Mouse (Mus musculus): ENCODE measurements around the gene Pus1.

Gene Pus1

GRCm38 (mm10) chr5:110779998-110780760 is at the start of gene Pus1:
Pus1 (minus strand) TSS chr5:110780659.
- DNase-seq: peak; percentile 91

GRCm38 (mm10) chr5:110827576-110827975 is 47.1 kb upstream of the Pus1 start:
- DNase-seq: no peak

DNA sequence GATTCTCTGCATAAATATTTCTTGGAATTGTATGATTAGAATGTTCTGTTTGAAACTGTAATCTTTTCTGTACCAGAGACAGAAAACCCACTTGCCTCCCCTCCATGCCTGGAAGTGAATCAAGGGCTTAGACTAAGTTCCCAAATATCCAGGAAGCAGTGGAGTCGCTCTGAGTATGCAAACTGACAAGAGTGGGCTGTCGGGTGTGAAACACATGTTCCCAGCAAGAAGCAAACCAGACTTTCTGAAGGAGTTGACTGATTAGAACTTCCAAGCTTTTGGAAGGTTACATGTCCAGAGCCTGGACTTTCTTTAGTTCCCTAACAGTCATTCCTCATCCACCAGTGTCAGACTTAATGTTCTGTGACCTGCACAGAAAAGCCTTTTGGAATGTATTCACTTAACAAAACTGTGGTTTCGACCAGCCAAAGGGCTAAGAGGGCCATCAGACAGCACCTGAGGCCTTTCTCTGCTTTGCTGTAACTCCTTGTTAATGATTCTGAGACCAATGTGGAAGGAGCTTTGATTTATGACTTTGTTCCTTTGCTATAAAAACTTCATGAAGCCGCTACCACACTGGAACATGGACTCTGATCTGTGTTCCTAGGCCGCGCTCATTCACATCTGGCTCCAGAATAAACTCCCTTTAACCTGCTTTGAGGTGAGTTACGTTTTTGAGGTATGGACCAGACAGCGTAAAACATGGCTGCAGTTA is 46.5 kb upstream of the Pus1 start:
- DNase-seq: no peak

- no peak for DNase-seq
Measured at GRCm38 (mm10) chr5:110824421-110824820, 44.0 kb upstream of the Pus1 start.

DNA sequence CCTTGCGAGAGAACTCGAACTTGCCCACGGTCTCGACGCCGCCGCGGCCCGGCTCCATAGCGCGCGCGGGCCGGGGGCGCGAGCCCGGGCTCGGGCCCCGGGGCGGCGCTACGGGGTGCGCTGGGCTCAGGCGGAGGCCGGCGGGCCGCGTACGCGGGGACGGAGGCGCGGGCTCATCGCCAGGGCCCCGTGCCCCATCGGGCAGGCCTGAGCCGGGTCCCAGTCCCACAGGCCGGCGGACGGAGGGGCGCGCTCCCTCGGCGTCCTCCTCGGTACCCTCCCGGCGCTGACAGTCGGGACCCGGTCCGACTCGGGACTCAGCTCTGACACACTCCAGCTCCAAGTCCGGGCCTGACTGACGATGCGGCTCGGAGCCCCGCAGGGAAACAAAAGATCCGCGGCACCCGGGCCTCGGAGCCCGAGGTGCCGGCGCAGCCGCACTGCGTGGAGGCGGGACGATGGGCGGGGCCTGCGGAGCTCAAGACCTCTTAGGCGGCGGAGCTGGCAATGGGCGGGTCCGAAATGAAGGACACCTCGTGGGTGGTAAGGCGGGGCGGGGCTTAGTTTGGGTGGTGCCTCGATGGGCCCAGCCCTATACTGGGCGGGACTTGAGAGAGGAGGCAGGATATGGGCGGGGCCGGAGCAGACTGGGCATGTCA is 29.3 kb upstream of the Pus1 start, which contains the start of gene Ulk1:
Gene Ulk1, minus strand, starts transcription at position 431 of the 659 bp plus-strand sequence.
- DNase-seq: peak; percentile 100

DNA sequence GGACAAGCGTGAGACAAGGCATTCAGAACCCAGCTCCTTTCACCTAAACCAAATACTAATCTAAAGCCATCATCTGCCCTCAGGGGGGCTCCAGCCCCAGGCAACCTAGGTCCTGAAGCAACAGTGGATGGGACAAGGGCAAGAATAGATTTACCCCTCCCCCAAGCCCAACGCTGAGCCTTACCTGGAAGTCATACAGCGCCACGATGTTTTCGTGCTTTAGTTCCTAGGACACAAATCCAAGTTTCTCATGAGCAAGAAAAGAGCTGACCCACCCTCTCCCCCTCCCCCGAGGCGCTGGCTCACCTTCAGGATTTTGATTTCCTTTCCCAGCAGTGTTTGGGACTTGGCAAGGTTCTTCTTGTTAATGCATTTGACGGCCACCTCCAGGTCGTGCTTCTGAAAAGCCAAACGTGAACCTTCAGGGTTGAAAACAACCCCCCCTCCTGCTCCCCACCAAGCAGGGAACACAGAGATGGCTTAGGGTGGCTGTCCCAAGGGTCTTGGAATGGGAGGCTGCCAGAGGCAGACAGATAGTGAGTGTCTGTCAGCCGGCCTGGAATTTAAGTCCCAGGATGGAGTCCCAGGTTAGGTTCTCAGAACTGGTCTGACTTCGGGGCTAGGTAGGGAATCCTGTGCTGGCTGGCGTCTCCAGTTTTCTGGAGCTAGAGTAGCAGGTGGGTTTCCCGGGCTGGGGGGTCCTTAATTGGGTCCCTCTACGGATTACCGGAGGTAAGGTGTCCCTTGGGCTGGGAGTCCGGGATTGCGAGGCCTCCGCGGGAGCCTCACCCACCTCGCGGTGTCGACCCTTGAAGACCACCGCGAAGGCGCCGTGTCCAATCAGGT is 28.6 kb upstream of the Pus1 start:
- DNase-seq: peak; percentile 49

DNA sequence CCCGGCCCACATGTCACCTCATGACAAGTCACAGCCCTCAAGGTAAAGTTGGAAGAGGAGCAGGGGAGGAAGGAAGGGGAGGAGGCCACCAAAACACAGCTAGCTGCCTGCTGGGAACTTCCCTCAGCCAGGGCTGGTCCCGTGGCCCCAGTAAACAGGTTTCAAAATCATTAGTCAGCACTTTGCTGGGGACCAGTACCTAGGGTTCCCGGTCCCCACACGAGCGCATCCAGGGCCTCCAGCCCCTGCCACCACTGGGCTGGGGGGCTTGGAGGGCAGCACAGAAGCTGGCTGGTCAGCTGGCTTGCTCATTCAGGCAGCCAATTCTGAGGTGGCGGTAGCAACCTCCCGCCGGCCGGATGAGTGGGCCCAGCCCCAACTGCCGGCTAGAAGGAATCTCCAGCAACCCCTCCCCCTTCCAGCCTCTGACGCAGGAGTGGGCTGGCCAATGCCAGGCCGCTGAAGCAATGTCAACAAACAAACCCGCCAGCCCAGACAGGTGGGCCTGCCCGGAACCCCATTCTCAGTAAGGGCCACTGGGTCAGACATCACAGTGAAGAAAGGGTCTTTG is 27.7 kb upstream of the Pus1 start:
- peak; percentile 86 for DNase-seq

DNA sequence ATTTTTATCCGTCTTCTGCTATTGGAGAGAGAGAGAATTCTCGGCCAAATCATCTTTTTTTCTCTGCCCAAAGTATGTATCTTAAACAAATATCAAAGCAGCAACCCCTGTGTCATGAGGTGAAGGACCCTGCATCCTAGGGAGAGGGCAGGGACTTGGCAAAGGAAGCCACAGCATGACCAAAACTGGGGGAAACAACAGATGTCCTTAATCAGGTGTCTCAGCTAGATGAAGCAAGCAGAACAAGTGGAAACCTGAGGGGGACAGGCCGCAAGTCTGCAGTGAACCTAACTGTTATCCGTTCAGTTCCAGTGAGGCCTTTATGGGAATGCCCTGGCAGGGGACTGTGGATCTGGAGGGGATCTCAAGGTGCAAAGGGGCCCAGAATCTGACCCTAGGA is 27.0 kb upstream of the Pus1 start:
- DNase-seq: no peak

DNA sequence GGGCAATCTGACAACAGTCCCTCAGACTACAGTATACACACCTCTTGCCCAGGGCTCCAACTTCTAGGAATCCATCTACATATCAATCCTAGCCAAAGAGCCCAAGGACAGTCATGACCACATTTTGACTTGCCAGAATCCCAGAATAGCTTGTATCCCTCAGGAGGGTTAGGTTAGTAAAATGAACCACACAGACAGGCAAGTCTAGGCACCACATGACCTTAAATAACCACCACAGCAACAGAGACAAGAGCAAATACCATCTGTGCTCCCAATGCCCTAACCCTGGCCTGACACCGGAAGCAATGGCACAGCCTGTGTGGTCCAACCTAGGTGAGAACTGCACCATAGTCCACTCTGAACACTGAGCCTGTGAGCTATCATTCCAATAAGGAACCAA is 26.2 kb upstream of the Pus1 start:
- DNase-seq: peak; percentile 15

DNA sequence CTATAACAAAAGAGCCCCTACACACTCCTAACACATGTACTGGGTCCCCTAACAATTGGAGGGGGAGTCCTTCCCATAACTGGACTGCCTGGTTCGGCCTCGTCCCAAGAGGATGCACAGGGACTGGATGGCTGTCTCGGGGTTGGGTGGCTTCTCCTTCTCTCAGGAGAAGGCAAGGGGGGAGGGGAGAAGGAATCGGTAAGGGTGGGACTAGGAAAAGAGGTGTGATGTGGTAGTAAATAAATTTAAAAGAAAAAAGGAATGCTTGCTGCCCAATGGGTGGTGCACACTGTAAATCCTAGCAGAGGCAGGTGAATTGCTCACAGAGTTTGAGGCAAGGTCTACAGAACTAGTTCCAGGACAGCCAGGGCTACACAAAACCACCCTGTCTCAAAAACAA is 25.7 kb upstream of the Pus1 start:
- no peak for DNase-seq

GRCm38 (mm10) chr5:110804012-110804743 is 23.7 kb upstream of the Pus1 start:
- peak; percentile 23 for DNase-seq

DNA sequence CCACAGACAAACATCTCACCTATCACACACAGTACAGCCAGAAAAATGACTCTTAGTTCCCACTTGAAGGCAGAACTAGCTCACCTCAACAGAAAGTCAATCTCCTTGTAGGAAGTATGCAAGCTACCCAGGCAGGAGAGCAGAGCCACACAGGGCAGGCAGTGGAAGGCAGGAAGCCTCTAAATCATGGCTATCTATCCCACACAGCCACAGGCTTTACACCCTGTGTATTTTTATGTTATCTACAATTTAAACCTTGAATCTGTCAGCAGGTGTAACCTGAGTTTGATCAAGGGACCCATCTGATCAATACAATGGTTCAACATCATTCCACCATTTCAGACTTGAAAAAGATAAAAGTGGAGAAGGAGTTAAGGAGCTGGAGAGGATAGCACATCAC is 22.4 kb upstream of the Pus1 start:
- no peak for DNase-seq

GRCm38 (mm10) chr5:110802186-110802585 is 21.7 kb upstream of the Pus1 start:
- DNase-seq: peak; percentile 85

- DNase-seq: peak; percentile 41
Measured at GRCm38 (mm10) chr5:110801036-110801624, 20.7 kb upstream of the Pus1 start.

DNA sequence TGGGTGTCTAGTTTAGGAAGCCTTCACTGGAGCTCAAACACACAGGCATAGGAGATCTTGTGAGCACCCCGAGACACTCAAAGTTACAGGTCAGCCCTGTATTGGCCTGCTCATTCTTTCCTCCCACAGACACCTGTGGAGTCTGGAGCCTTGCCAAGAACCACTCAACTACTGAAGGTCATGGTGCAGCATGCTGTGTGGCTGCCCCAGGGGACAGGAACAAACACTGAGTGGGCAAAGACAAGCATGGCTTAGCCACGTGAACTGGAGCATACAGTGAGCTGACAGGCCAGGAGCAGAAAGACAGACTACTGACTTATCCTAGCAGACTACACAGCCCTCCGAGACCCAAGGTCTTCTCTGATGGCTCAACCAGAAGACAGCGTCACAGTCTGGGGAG is 17.2 kb upstream of the Pus1 start:
- DNase-seq: no peak

- no peak for DNase-seq
Measured at GRCm38 (mm10) chr5:110794363-110794762, 13.9 kb upstream of the Pus1 start.

DNA sequence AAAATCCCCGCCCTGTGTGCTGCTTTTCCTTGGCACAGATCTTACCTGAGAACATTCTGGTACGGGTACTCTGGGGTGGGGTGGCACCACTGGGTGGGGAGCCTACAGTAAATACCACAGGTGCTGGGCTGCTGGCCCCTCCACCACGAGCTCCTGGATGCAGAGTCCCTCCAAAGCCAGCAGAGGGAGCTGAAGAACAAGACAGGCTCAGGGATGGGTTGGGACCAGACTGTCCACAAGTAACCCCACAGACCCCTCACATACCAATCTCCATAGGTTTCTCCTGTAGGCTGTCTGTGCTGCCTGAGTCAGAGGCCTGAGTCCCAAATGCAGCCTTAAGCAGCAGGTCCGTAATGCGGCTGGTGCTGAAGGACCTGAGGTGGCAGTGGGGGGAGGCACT is 8.2 kb upstream of the Pus1 start:
- DNase-seq: peak; percentile 55

- no peak for DNase-seq
Measured at GRCm38 (mm10) chr5:110786081-110786835, 5.8 kb upstream of the Pus1 start.

DNA sequence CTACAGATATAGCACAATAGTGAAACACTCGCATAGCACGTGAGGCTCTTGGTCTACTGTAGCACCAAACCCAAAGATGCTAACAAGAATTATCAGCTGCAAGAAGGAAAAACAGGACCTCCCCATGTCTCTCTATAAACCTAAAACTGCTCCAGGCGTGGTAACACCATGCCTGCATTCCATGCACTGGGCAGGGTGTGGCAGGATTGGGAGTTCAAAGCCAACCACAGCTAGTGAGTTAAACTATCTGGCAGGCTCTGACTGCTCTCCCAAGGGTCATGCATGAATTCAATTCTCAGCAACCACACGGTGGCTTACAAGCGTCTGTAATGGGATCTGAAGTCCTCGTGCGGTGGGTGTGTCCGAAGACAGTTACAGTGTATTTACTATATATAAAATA is 2.7 kb upstream of the Pus1 start:
- no peak for DNase-seq

GRCm38 (mm10) chr5:110781529-110782238 is 1.2 kb upstream of the Pus1 start:
- DNase-seq: no peak

Measured in cerebellum, adult 8-10 months (tissue).